Mouse (Mus musculus) CH12.LX (cell line): ENCODE results near the gene Ric8b.

Experiments used
- CTCF ChIP-seq, 2 experiments: IDR thresholded peaks in 1 of 2; conservative IDR thresholded peaks in 1 of 2; 2 replicates each; pipeline ENCODE4 v1.5.1; 2011 to 2012; ENCODE audit warnings: low read depth in 2 of 2, low read length in 2 of 2, improper control_type of control experiment in 1 of 2, inconsistent platforms in 1 of 2, mild to moderate bottlenecking in 1 of 2, moderate library complexity in 1 of 2
- EP300 ChIP-seq: IDR thresholded peaks from 2 replicates; pipeline ENCODE4 v1.6.1; 2011; ENCODE audit warnings: low read length, improper control_type of control experiment
- HCFC1 ChIP-seq: IDR thresholded peaks from 2 replicates; pipeline ENCODE4 v1.6.1; 2012; ENCODE audit warnings: low read depth, mild to moderate bottlenecking, inconsistent platforms, low read length, improper control_type of control experiment
- MAZ ChIP-seq: IDR thresholded peaks from 2 replicates; pipeline ENCODE4 v1.6.1; 2012; ENCODE audit warnings: low read depth, mild to moderate bottlenecking, inconsistent platforms, low read length, improper control_type of control experiment, moderate library complexity
- NELFE ChIP-seq: IDR thresholded peaks from 2 replicates; pipeline ENCODE4 v1.6.1; 2011; ENCODE audit warnings: low read depth, low read length, improper control_type of control experiment
- POLR2A ChIP-seq: IDR thresholded peaks from 2 replicates; pipeline ENCODE4 v1.6.1; 2011; ENCODE audit warnings: low read depth, mild to moderate bottlenecking, improper control_type of control experiment, low read length
- SMC3 ChIP-seq: IDR thresholded peaks from 2 replicates; pipeline ENCODE4 v1.6.1; 2011; ENCODE audit warnings: low read depth, low read length, improper control_type of control experiment

DNA sequence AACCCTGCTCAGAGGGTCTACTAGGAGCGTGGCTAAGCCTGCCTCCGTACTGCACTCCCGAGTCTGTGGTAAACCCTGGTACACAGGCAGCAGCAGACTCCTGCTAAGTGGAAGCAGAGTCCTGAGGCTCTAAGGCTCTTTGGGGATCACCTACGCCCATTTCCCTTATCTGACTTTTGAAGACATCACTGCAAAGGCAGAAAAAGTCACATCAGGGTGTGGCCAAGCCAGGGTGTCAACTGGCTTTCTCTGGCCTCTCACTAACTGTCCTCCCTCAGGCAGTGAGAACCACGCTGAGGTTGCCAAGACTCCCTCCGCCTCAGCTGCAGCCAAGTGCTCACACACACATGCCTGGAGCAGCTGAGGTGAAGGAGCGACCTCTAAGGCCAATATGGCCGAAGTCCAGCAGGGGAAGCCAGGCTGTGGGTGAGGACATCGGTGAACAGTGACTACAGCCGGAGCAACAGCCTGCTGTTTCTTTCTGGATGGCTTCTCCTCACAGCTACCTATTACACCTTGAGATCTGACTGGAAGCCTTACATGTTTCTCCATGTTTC, 110.3 kb downstream of the Ric8b start:
- no peak for TF ChIP-seq POLR2A
- no peak for TF ChIP-seq SMC3
- TF ChIP-seq CTCF (conservative IDR thresholded peaks at IDR 0.05 in 1 of 2, IDR thresholded peaks at IDR 0.05 in 1 of 2; ENCODE audit: low read depth in 2 of 2, low read length in 2 of 2) = no peak
- TF ChIP-seq HCFC1 = no peak
- TF ChIP-seq MAZ = no peak
- no peak for TF ChIP-seq EP300
- TF ChIP-seq NELFE = no peak
